Mouse (Mus musculus) C2C12 (cell line): ENCODE measurements around the gene Prrt4.

Experiments
- CEBPB ChIP-seq: IDR thresholded peaks from one replicate; pipeline ENCODE4 v1.6.1; 2011; ENCODE audit warnings: low read depth, mild to moderate bottlenecking, control low read depth, moderate library complexity
- CTCF ChIP-seq: IDR thresholded peaks from one replicate; pipeline ENCODE4 v1.5.1; 2011; ENCODE audit not compliant: control insufficient read depth, insufficient read depth, insufficient read length
- MAX ChIP-seq: IDR thresholded peaks from one replicate; pipeline ENCODE4 v1.6.1; 2011; ENCODE audit warnings: mild to moderate bottlenecking, control low read depth
- MYOD1 ChIP-seq: IDR thresholded peaks from one replicate; pipeline ENCODE4 v1.6.1; 2011; ENCODE audit warnings: low read depth; ENCODE audit not compliant: control insufficient read depth, insufficient read length
- USF1 ChIP-seq: IDR thresholded peaks from one replicate; pipeline ENCODE4 v1.6.1; 2011; ENCODE audit warnings: low read depth, mild to moderate bottlenecking, control low read depth, moderate library complexity

DNA sequence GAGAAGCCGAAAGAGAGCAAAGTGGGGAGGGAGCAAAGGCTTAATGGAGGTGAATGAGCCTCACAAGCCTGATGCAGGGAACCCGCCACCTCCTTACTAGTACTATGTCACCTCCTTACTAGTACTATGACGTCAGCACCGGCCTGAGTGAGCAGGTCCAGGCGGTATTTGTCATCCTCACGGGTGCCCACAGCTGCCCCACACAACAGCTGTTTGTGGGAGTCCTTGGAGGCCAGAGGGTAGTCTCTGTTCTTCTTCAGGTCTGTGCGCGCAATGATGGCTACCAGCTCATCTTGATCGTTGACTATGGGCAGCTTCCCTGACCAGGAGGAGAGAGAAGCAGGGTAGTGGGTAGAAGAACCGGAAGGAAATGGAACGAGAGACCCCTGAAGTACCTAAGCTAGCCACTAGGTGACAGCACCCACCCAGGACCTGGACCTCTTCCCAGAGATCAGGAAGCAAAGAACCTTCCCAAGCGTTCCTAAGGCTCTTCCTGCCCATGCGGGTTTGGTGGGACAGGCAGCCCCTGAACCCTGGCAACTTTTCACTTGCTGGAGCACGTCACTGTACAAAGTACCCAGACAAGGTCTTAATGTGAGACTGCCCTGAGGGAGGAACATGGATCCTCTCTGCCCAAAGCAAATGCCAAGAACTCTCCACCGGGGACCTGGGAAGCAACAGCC, 25.7 kb upstream of the Prrt4 start:
- TF ChIP-seq MAX (no peak), CTCF (no peak), CEBPB (no peak), MYOD1 (peak; percentile 84), USF1 (no peak)
